Mouse (Mus musculus) embryo, embryonic 9.5 days (tissue): ENCODE measurements around the gene Map7d2.
A peak's percentile ranks its signal among the peaks of the same experiment; 100 is the strongest.

ENCODE experiments used
- DNase-seq: peaks from one replicate; pipeline ENCODE4 v3.0.0-alpha.2; 2017; ENCODE audit errors: extremely low spot score

The Map7d2 gene

DNA sequence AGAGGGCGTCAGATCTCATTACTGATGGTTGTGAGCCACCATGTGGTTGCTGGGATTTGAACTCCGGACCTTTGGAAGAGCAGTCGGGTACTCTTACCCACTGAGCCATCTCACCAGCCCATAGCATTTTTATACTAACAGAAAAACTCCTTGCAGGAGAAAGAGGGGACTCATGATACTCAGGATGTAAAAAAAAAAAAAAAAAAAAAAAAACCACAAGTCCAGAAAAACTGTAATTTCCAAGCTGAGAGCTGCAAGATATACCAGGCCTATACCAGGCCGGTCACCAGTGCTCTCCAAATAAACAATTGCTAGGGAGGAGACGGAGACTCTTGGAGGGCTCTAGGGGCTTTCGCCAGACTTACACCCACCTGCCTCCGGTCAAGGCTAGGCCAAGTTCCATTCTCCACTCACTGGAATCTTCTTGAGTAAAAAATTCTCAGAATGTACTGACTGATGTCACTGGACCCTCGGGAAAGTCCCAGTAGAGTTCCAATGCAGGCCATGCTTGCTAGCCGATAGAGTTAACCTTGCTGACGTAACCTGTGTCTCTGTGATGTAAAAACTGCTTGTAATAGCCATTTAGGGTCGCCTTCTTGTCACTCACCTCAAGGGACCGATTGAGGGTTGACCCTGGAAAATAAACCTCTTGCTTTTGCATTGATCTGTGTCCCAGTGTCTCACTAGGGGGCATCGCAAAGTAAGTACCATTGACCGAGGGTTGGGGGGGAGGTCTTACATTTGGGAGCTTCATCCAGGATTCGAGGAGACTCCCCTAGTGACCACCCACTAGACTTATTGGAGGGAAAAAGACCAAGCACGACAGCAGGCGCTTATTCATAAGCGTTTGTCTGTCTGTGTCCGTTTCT lies 95.7 kb downstream of the Map7d2 start:
- no peak for DNase-seq

DNA sequence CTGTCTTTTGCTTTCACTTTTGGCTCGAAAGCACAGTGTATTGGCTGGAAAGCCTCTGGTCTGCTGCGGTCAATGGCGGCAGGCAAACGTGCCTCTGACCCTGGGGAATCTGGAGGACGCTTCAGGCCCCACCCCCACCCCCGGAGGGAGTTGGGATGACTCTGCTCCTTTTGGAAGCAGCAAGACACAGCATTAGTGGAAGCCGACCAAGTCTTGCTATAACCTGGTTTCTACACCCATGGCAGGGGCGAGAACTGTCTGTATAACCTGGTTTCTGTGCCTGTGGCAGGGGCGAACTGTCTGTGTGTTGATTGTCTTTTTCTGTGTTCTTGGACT lies 96.3 kb downstream of the Map7d2 start:
- no peak for DNase-seq

DNA sequence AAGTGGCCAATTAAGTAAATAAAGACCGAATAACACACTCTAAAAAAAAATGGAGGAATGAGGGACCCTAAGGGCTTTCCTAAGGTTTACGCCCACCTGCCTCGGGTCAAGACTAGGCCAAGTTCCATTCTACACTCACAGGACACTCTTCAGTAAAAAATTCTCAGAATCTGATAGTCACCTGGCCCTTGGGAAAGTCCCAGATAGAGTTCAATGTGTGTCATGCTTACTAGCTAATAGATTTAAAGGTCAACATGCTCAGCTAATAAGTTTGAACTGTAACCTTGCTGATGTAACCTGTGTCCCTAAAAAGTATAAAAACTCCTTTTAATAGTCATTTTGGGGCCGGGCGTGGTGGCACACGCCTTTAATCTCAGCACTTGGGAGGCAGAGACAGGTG lies 101.2 kb downstream of the Map7d2 start:
- no peak for DNase-seq

- no peak for DNase-seq
These were observed 107.4 kb downstream of the Map7d2 start for GRCm38 (mm10) chrX:159521780-159522179.

DNA sequence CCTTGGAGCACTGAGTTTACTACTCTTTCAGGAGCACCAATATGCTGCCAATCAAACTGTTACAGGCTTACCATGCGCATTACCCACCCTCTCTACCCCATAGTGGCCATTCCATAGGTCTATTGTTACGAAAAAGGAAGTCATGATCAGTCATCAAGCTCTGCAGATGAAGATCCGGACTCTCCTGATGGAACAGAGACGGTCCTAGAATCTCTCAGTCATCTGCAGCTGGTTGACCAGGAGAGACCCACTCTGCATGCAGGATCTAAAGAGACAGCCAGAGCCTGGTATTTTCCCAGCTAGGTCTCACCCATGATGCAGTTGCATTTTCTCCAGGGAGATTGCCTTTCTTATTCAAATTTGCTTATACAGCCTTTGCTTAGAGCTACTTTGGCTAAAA lies 108.3 kb downstream of the Map7d2 start:
- no peak for DNase-seq

DNA sequence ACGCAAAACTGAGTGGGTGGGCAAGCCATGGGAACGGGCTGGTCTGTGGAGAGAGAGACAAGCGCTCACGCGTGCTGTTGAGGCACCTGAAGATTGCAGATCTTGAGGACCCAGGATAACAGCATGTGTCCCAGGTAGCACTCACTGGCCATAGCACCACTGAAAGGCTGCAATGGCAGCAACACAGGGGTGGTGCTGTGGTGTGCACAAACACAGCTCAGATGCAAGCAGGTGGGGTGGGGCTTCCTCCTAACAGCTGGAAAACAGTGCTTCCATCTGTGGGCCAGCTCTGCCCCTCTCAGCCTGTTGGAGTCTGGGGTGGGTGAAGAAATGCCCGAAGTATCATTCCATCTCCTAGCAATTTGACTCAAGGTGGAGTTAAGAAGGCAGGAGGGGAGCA lies 112.0 kb downstream of the Map7d2 start, which contains the start of gene Bclaf3:
Bclaf3 (plus strand) TSS at position 301 of the 400 bp plus-strand sequence.
- no peak for DNase-seq

DNA sequence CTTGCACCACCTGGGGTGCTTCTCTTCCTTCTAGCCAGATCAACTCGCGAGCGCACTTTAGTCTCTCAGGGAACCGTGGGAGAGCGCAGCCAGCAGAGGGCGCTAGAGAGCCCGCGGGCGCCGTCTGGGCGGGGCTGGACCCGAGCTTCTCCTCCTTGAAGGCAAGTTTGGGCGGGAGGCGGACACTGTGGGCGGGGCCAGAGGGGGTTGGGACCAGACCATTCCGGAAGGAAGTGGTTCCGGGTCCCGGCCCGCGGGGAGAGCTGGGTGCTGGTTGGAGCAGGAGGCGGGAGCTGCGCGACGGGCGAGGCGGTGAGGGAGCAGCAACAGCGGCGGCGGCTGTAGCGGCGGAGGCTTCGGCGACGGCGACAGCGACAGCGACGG lies 118.0 kb downstream of the Map7d2 start:
- DNase-seq: peak; percentile 94

DNA sequence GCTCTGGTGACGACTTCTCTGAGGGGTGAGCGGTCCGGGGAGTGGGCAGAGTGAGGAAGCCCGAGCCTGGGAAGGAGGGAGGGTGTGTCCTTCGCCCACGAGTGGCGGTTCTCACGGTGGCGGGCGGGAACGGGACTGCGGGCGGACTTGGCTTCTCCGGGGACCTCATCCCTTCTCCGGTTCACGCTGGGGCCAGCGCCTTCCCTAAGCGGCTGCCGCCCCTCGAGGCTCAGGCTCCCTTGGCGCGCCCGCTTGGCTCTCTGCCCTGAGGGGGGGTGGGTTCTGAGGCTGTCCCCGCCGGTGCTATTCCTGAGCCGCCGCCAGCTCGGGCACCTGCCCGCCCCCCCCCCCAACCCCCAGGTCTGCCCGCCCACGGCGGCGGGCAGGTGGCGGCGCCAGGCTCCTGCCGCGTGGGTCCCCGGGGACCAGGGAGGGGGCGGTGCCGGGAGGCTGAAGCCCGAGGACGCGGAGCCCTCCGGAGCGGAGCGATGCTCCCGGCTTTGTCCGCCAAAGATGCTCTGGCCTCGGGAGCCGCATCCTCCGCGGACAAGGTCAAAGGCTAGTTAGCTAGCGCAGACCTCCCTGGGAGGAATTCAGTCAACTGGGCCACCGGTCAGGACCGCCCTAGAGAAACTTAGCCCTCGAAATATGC lies 118.6 kb downstream of the Map7d2 start:
- DNase-seq: no peak

- DNase-seq: no peak
These were observed 127.6 kb downstream of the Map7d2 start for GRCm38 (mm10) chrX:159541936-159542335.

GRCm38 (mm10) chrX:159547093-159547492 lies 132.7 kb downstream of the Map7d2 start:
- no peak for DNase-seq
